Mouse (Mus musculus): Measurements from ENCODE around the gene Scn4b. TPM values are rescaled to one million over a fixed set of nuclear protein-coding genes. Genes with fewer than 3 reads are reported as not detected.

Gene Scn4b
- total RNA-seq, 2 experiments from 2014 or later: 0.20 to 0.22 TPM

DNA sequence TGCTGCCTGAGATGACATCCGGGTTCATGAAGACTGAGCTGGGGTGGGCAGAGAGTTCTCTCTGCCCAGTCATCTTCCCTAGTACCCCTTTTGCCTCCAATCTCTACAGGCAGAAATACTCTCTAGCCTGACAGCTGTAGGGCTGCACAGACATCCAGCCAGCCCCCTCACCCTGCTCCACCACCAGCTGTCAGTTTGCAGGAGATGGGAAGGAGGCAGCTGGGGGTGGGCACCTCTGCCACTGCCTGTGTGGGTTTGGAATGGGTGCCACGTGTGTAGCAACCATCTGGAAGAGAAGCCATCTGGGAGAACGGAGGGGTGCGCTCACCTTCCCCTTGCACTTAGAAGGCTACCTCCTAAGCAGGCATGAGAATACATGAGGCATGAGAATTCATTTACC, 47.1 kb downstream of the Scn4b start:
- intact Hi-C loops (cut with DNase I): no loop called here
- DNase-seq: no peak

DNA sequence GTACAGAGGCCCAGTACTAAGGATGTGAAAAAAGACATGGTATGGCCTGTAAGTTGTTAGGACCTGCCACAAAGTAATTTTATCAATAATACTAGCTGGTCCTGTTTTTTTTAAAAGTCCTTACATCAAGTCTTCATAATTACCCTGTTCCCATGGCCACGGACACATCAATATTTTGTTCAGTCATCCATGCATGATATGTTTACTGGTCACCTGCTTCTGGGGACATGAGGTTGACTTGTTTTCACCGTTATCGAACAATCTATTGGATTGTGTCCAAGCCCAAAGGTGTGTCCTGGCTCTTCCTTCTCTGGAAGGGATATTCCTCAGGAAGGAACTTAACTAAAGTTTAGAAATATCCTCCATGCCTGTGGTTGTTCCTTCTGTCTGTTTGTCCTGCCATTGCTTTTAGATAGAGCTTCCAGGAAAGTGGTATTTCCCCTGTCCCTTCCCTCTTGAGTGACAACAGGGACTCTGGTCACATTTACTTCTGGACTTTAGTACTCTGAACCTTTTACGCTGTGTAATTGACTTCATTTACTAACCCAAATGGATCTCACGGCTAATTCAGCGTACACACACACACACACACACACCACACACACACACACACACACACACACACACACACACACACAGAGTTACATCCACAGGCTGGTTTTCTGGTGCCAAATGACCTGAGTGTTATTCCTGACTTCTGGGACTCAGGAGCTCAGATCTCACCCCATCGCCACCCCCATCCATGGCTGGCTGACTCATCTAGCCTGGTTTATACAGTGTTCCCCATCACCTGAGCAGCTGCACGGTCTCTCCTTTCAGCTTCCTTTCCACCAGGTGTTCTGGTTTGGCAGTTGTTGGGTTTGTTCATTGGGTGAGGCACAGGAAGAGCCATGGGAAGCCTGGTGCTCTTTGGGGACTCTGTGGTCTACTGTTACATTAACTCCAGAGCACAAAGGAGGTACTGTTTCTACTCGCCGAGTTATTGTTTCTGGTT, 50.7 kb downstream of the Scn4b start:
- no peak for DNase-seq
- intact Hi-C loops (cut with DNase I): no loop called here

GRCm38 (mm10) chr9:45189661-45190174, 51.5 kb downstream of the Scn4b start:
- intact Hi-C loops (cut with DNase I): no loop called here
- no peak for DNase-seq

- intact Hi-C loops (cut with DNase I): no loop called here
- DNase-seq: no peak
Observed at GRCm38 (mm10) chr9:45195468-45195867, 57.3 kb downstream of the Scn4b start.

GRCm38 (mm10) chr9:45196125-45196830, 58.1 kb downstream of the Scn4b start:
- intact Hi-C loops (cut with DNase I): no loop called here
- no peak for DNase-seq

DNA sequence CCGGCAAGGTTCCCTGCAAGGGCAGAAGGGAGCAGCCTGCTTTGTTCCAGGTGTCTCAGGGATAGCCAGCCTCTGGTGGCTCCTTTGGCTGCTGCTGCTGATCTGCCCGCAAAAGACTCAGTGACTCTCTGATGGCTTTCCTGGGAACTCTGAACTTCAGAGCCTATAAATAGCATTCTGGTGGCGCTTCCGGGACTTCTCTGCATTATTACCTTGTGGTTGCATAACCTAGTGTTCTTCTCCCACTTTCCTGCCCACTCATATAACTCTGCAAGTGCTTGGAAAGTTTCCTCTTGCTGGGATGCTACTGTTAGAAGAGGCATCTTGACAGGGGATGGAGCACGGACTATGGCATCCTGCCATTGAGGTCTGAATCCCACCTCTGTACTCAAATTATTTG, 59.4 kb downstream of the Scn4b start:
- intact Hi-C loops (cut with DNase I): no loop called here
- no peak for DNase-seq

DNA sequence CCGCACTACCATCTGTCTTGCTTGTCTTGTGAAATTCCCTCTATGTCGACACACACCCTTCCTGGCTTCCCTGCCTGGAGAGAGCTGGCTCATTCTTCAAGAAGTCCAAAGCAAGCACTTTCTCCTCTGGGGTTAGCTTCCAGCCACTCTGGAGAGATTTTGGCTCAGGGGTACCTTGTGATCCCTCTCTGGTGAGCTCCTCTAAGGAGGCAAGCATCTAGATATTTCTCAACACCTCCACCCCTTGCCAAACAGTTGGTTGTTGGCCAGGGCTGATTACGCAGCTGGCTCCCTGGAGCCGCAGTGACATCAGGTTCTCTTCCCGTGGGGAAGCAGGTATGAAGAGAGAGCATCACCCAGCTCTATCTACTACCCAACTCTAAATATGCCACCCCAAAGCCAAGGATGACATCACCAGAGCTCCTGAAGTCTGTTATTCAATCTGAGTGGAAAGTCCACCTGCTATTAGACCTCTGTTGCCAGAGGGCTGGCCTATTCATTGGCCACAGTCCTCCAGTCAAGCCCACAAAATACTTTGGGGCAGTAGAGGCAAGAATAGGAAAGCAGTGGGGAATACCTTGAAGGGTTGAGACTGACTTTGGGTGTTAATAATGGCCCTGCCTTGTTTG, 63.2 kb downstream of the Scn4b start:
- peak in 1 of 2 experiments; percentile 4 for DNase-seq
- intact Hi-C loops (cut with DNase I): no loop called here

GRCm38 (mm10) chr9:45202021-45202798, 64.0 kb downstream of the Scn4b start:
- intact Hi-C loops (cut with DNase I): no loop called here
- no peak for DNase-seq

Other genes with a start within 250 kb of the Scn4b start
- gene Atp5l, start 217.7 kb upstream of the Scn4b start, total RNA-seq (2021): 1,000 to 10,000 TPM; 1,370 to 1,379 TPM
- 10 to 100 TPM; 41.1 to 45.1 TPM for gene Ube4a, start 172.8 kb upstream of the Scn4b start, total RNA-seq (2021)
- gene Cd3g, start 158.0 kb upstream of the Scn4b start, total RNA-seq (2021): 1 to 10 TPM; 1.2 to 1.3 TPM
- gene Cd3d, start 156.6 kb upstream of the Scn4b start, total RNA-seq (2021): 1 to 10 TPM in 1 of 2 experiments, under 1 TPM in 1; 0.77 to 1.5 TPM
- gene Cd3e, start 128.8 kb upstream of the Scn4b start, total RNA-seq (2021): 1 to 10 TPM; 2.0 to 2.4 TPM
- 1 to 10 TPM; 1.6 to 2.2 TPM for gene Mpzl2, start 98.6 kb upstream of the Scn4b start, total RNA-seq (2021)
- 1 to 10 TPM in 1 of 2 experiments, under 1 TPM in 1; 0.82 to 2.1 TPM for gene Mpzl3, start 83.2 kb upstream of the Scn4b start, total RNA-seq (2021)
- gene Jaml, start 59.2 kb upstream of the Scn4b start, total RNA-seq (2021): under 1 TPM; 0.19 to 0.30 TPM
- 1 to 10 TPM in 1 of 2 experiments, under 1 TPM in 1; 0.79 to 1.1 TPM for gene Scn2b, start 20.6 kb upstream of the Scn4b start, total RNA-seq (2021)
- not detected for gene BC049352, start 43.6 kb downstream of the Scn4b start, total RNA-seq (2021)
- not detected for gene Tmprss4, start 65.7 kb downstream of the Scn4b start, total RNA-seq (2021)
- gene Il10ra, start 130.8 kb downstream of the Scn4b start, total RNA-seq (2021): 1 to 10 TPM; 1.3 TPM
- gene Tmprss13, start 180.7 kb downstream of the Scn4b start, total RNA-seq (2021): 1 to 10 TPM in 1 of 2 experiments, under 1 TPM in 1; 0.50 to 1.3 TPM
- 10 to 100 TPM; 25.5 to 31.0 TPM for gene Fxyd6, start 231.8 kb downstream of the Scn4b start, total RNA-seq (2021)